Mouse (Mus musculus): Measurements from ENCODE around the gene Prn. TPM values are rescaled to one million over a fixed set of nuclear protein-coding genes. Genes with fewer than 3 reads are reported as not detected.
A peak's percentile ranks its signal among the peaks of the same experiment; 100 is the strongest.

Prn gene
- total RNA-seq, 2 experiments from 2014 or later: not detected

- ATAC-seq (replicated peaks; ENCODE audit: low FRiP score, poor library complexity, severe bottlenecking): no peak
Measured at GRCm38 (mm10) chr2:131905776-131906175, 4.0 kb upstream of the Prn start.

- no peak for ATAC-seq (replicated peaks; ENCODE audit: low FRiP score, poor library complexity, severe bottlenecking)
Measured at GRCm38 (mm10) chr2:131906266-131906665, 3.5 kb upstream of the Prn start.

GRCm38 (mm10) chr2:131906846-131907245 lies 2.9 kb upstream of the Prn start:
- ATAC-seq (replicated peaks; ENCODE audit: low FRiP score, poor library complexity, severe bottlenecking): no peak

GRCm38 (mm10) chr2:131907311-131907710 lies 2.4 kb upstream of the Prn start:
- ATAC-seq (replicated peaks; ENCODE audit: low FRiP score, poor library complexity, severe bottlenecking): no peak

GRCm38 (mm10) chr2:131908351-131908861 lies 1.4 kb upstream of the Prn start:
- ATAC-seq (replicated peaks; ENCODE audit: low FRiP score, poor library complexity, severe bottlenecking): no peak

GRCm38 (mm10) chr2:131908906-131909305 lies 851 bp upstream of the Prn start:
- ATAC-seq (replicated peaks; ENCODE audit: low FRiP score, poor library complexity, severe bottlenecking): no peak

GRCm38 (mm10) chr2:131910847-131911246 lies 1.1 kb downstream of the Prn start:
- no peak for ATAC-seq (replicated peaks; ENCODE audit: low FRiP score, poor library complexity, severe bottlenecking)

- ATAC-seq (replicated peaks; ENCODE audit: low FRiP score, poor library complexity, severe bottlenecking): no peak
Measured at GRCm38 (mm10) chr2:131911341-131911740, 1.6 kb downstream of the Prn start.

GRCm38 (mm10) chr2:131912526-131913258 lies 2.9 kb downstream of the Prn start:
- no peak for ATAC-seq (replicated peaks; ENCODE audit: low FRiP score, poor library complexity, severe bottlenecking)

GRCm38 (mm10) chr2:131932275-131932902 lies 22.6 kb downstream of the Prn start:
- no peak for ATAC-seq (replicated peaks; ENCODE audit: low FRiP score, poor library complexity, severe bottlenecking)

- no peak for ATAC-seq (replicated peaks; ENCODE audit: low FRiP score, poor library complexity, severe bottlenecking)
Measured at GRCm38 (mm10) chr2:131933013-131933412, 23.3 kb downstream of the Prn start.

- no peak for ATAC-seq (replicated peaks; ENCODE audit: low FRiP score, poor library complexity, severe bottlenecking)
Measured at GRCm38 (mm10) chr2:131933598-131933997, 23.8 kb downstream of the Prn start.

- ATAC-seq (replicated peaks; ENCODE audit: low FRiP score, poor library complexity, severe bottlenecking): no peak
Measured at GRCm38 (mm10) chr2:131934243-131934642, 24.5 kb downstream of the Prn start.

- peak; percentile 75 for ATAC-seq (replicated peaks; ENCODE audit: low FRiP score, poor library complexity, severe bottlenecking)
Measured at GRCm38 (mm10) chr2:131935390-131936105, 25.8 kb downstream of the Prn start.

GRCm38 (mm10) chr2:131936410-131936809 lies 26.7 kb downstream of the Prn start:
- no peak for ATAC-seq (replicated peaks; ENCODE audit: low FRiP score, poor library complexity, severe bottlenecking)

GRCm38 (mm10) chr2:131939404-131940111 lies 29.8 kb downstream of the Prn start:
- peak; percentile 60 for ATAC-seq (replicated peaks; ENCODE audit: low FRiP score, poor library complexity, severe bottlenecking)

GRCm38 (mm10) chr2:131940506-131940905 lies 30.7 kb downstream of the Prn start:
- peak; percentile 78 for ATAC-seq (replicated peaks; ENCODE audit: low FRiP score, poor library complexity, severe bottlenecking)

GRCm38 (mm10) chr2:131941501-131941900 lies 31.7 kb downstream of the Prn start:
- ATAC-seq (replicated peaks; ENCODE audit: low FRiP score, poor library complexity, severe bottlenecking): no peak

GRCm38 (mm10) chr2:131944370-131944769 lies 34.6 kb downstream of the Prn start:
- ATAC-seq (replicated peaks; ENCODE audit: low FRiP score, poor library complexity, severe bottlenecking): no peak

- ATAC-seq (replicated peaks; ENCODE audit: low FRiP score, poor library complexity, severe bottlenecking): no peak
Measured at GRCm38 (mm10) chr2:131945225-131945624, 35.5 kb downstream of the Prn start.
